Mouse (Mus musculus) liver, adult 10 weeks (tissue): ENCODE data around the gene Tcp10b. TPM values are rescaled to one million over a fixed set of nuclear protein-coding genes. Genes with fewer than 3 reads are reported as not detected.

Experiments
- polyA plus RNA-seq: library from polyadenylated mRNA; stranded (reverse); fragments of 350-450 nt; fragmentation: Illumina TruSeq; extraction: RNeasy Lipid Tissue Mini Kit (QIAGEN cat#74804); gene quantifications from one replicate; pipeline ENCODE4 v1.2.3, GENCODE M21; 2014; ENCODE audit warnings: low read depth, low replicate concordance

The Tcp10b gene
- 0.26 TPM for polyA plus RNA-seq

GRCm38 (mm10) chr17:13060804-13061203 lies at the start of gene Tcp10b:
TSS of gene Tcp10b (plus strand) at chr17:13061104.

GRCm38 (mm10) chr17:13052124-13052813 lies 8.6 kb upstream of the Tcp10b start, which contains the start of gene Gpr31b:
TSS of gene Gpr31b (minus strand) at chr17:13052296.

GRCm38 (mm10) chr17:13131710-13132109 lies 70.8 kb downstream of the Tcp10b start, which contains the start of gene Unc93a:
TSS of gene Unc93a (minus strand) at chr17:13131810.

Other genes starting within 250 kb of the Tcp10b start
- gene Mas1, start 193.0 kb upstream of the Tcp10b start, polyA plus RNA-seq = not detected
- not detected for gene Mrgprh, start 185.1 kb upstream of the Tcp10b start, polyA plus RNA-seq
- gene Pnldc1, start 150.9 kb upstream of the Tcp10b start, polyA plus RNA-seq = not detected
- gene Tcp1, start 145.4 kb upstream of the Tcp10b start, polyA plus RNA-seq = 209 TPM
- 88.3 TPM for gene Mrpl18, start 144.8 kb upstream of the Tcp10b start, polyA plus RNA-seq
- gene Acat3, start 120.5 kb upstream of the Tcp10b start, polyA plus RNA-seq = 353 TPM
- gene Acat2, start 100.4 kb upstream of the Tcp10b start, polyA plus RNA-seq = 81.3 TPM
- gene Wtap, start 66.9 kb upstream of the Tcp10b start, polyA plus RNA-seq = 55.4 TPM
- 170 TPM for gene Sod2, start 54.3 kb upstream of the Tcp10b start, polyA plus RNA-seq
- not detected for gene Gpr31b, start 8.8 kb upstream of the Tcp10b start, polyA plus RNA-seq
- gene Unc93a, start 70.7 kb downstream of the Tcp10b start, polyA plus RNA-seq = not detected
- gene Smok2a, start 160.1 kb downstream of the Tcp10b start, polyA plus RNA-seq = not detected
- not detected for gene Smok2b, start 169.2 kb downstream of the Tcp10b start, polyA plus RNA-seq